Mouse (Mus musculus): ENCODE measurements around the gene Glrb. TPM values are rescaled to one million over a fixed set of nuclear protein-coding genes. Genes with fewer than 3 reads are reported as not detected.

The Glrb gene
- polyA plus RNA-seq (2014; fragmentation: Illumina TruSeq; extraction: RNeasy Lipid Tissue Mini Kit (QIAGEN cat#74804); ENCODE audit: low read depth, low replicate concordance) = not detected

GRCm38 (mm10) chr3:80913111-80913778 lies at the start of gene Glrb:
Glrb (minus strand) TSS chr3:80913660.

GRCm38 (mm10) chr3:80802596-80803081 lies 110.8 kb downstream of the Glrb start, which contains the start of gene Gria2:
Gria2 (minus strand) TSS chr3:80802835.

Other genes starting within 250 kb of the Glrb start
- not detected for gene Gria2, start 110.8 kb downstream of the Glrb start, polyA plus RNA-seq (2014; fragmentation: Illumina TruSeq; extraction: RNeasy Lipid Tissue Mini Kit (QIAGEN cat#74804); ENCODE audit: low read depth, low replicate concordance)
- 10.0 TPM for gene Pdgfc, start 122.8 kb upstream of the Glrb start, polyA plus RNA-seq (2014; fragmentation: Illumina TruSeq; extraction: RNeasy Lipid Tissue Mini Kit (QIAGEN cat#74804); ENCODE audit: low read depth, low replicate concordance)

All from liver, adult 10 weeks (tissue).